14 mouse cellular contexts compared by ENCODE assay signal in the genomic region with DNA sequence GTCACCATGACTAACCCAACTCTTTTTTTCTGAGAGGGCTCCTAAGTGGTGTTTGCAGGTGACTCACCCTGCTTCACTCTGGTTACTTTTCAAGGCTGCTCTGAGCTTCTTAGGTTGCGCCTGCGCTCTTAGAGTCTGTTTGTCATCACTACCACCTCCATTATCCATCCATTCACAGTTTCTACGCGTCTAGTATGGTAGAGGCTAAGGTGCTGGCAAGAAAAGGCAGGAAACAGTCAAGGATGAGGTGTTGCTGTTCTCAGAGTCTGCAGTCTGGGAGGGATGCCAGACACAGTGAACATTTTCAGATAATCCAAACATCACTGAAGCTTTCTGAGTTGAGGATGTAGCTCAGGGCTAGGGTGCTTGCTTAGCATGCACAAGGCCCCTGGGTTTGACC. TPM values are rescaled to one million over a fixed set of nuclear protein-coding genes. Genes with fewer than 3 reads are reported as not detected.
DNase-seq lines count a peak whose midpoint lies in the region; ATAC-seq and TF ChIP-seq lines count a peak whose summit lies in the region.
"Had no signal": no experiment of that assay in that cellular context is flagged by ENCODE, and none has a peak within 500 bp of the region (broad histone marks: within the 10 kb centered on the region; RNA-seq: fewer than 3 reads in every experiment).

No protein-coding gene starts in this region.

- no peak for TF ChIP-seq CTCF in lung, embryonic 14.5 days (IDR thresholded peaks at IDR 0.05; ENCODE audit: low read depth)

- H3K4me2 ChIP-seq in embryonic facial prominence, embryonic 12.5 days (replicated peaks), result no peak overlapping the region
- no peak overlapping the region for H3K4me2 ChIP-seq in lung, embryonic 14.5 days
- H3K4me2 ChIP-seq in forebrain, embryonic 11.5 days (ENCODE audit: low read depth, low read length, severe bottlenecking), result no peak overlapping the region
- H3K4me2 ChIP-seq: forebrain, embryonic 12.5 days; limb, embryonic 15.5 days had no signal

- no peak for DNase-seq in embryonic facial prominence, embryonic 10.5 days (ENCODE audit: low spot score)
- DNase-seq in lung, embryonic 14.5 days, result peak; percentile 84
- DNase-seq in lung, postnatal 25 days (ENCODE audit: low spot score), result no peak
- peak; percentile 83 for DNase-seq in brain, adult 2 months (ENCODE audit: low read depth, low spot score)
- DNase-seq in right cerebral cortex, postnatal 25 days, result peak; percentile 48
- DNase-seq in forebrain, embryonic 11.5 days (ENCODE audit: low spot score), result no peak
- DNase-seq in liver, result no peak
- DNase-seq: cerebellum, adult 18-20 months; kidney, adult 11 months had no signal

- H3K4me1 ChIP-seq in embryonic facial prominence, embryonic 12.5 days, result peaks cover 13% of the 10 kb centered on the region; the same call in 1 of the 2 replicates
- peaks cover 32% of the 10 kb centered on the region for H3K4me1 ChIP-seq in embryonic facial prominence, embryonic 10.5 days
- H3K4me1 ChIP-seq in lung, embryonic 14.5 days (ENCODE audit: insufficient read depth), result no peaks in the 10 kb centered on the region
- H3K4me1 ChIP-seq in forebrain, embryonic 11.5 days (replicated peaks; ENCODE audit: control insufficient read depth, insufficient read depth, low read length), result peaks cover 3% of the 10 kb centered on the region; the same call in 1 of the 2 replicates
- H3K4me1 ChIP-seq: megakaryocyte, embryonic 14.5 days had no signal

- ATAC-seq in embryonic facial prominence, embryonic 12.5 days (ENCODE audit: insufficient number of reproducible peaks, insufficient read depth, low FRiP score, low TSS enrichment), result no peak
- peak; percentile 70 for ATAC-seq in lung, embryonic 14.5 days (ENCODE audit: insufficient read depth)
- no peak for ATAC-seq in forebrain, embryonic 11.5 days (replicated peaks; ENCODE audit: low FRiP score)

- 89% methylated on average over 4 of the region's 4 CpGs for WGBS in embryonic facial prominence, embryonic 12.5 days
- 89% methylated on average over 4 of the region's 4 CpGs for WGBS in embryonic facial prominence, embryonic 10.5 days
- 47% methylated on average over 4 of the region's 4 CpGs for WGBS in lung, embryonic 14.5 days
- 92% methylated on average over 4 of the region's 4 CpGs for WGBS in forebrain, embryonic 11.5 days

- H3K27me3 ChIP-seq in embryonic facial prominence, embryonic 12.5 days, result peaks cover 11% of the 10 kb centered on the region; the same call in 1 of the 2 replicates
- peaks cover 18% of the 10 kb centered on the region for H3K27me3 ChIP-seq in embryonic facial prominence, embryonic 10.5 days (replicated peaks; ENCODE audit: low read depth, poor library complexity, severe bottlenecking)
- H3K27me3 ChIP-seq in lung, embryonic 14.5 days (ENCODE audit: insufficient read depth, low read length), result 0 out of 2 replicates have a peak, but pooled peaks cover 8% of the 10 kb centered on the region
- H3K27me3 ChIP-seq in forebrain, embryonic 11.5 days (ENCODE audit: control insufficient read depth, insufficient read depth, low read length), result no peaks in the 10 kb centered on the region
- H3K27me3 ChIP-seq: limb, embryonic 15.5 days had no signal

- no peaks in the 10 kb centered on the region for H3K36me3 ChIP-seq in embryonic facial prominence, embryonic 12.5 days
- no peaks in the 10 kb centered on the region for H3K36me3 ChIP-seq in embryonic facial prominence, embryonic 10.5 days (replicated peaks)
- no peaks in the 10 kb centered on the region for H3K36me3 ChIP-seq in lung, embryonic 14.5 days (ENCODE audit: insufficient read depth)
- H3K36me3 ChIP-seq in forebrain, embryonic 11.5 days (ENCODE audit: control insufficient read depth, insufficient read depth, low read length), result no peaks in the 10 kb centered on the region
- H3K36me3 ChIP-seq: forebrain, embryonic 12.5 days; limb, embryonic 15.5 days had no signal

- peaks cover 8% of the 10 kb centered on the region for H3K9me3 ChIP-seq in embryonic facial prominence, embryonic 12.5 days
- peaks cover 6% of the 10 kb centered on the region; the same call in 1 of the 2 replicates for H3K9me3 ChIP-seq in embryonic facial prominence, embryonic 10.5 days
- H3K9me3 ChIP-seq in lung, embryonic 14.5 days (ENCODE audit: low read depth, low read length), result no peaks in the 10 kb centered on the region
- H3K9me3 ChIP-seq in forebrain, embryonic 11.5 days (ENCODE audit: control insufficient read depth, low read length), result no peaks in the 10 kb centered on the region
- H3K9me3 ChIP-seq: forebrain, embryonic 12.5 days; limb, embryonic 15.5 days had no signal

- no peak overlapping the region for H3K4me3 ChIP-seq in embryonic facial prominence, embryonic 12.5 days
- no peak overlapping the region for H3K4me3 ChIP-seq in embryonic facial prominence, embryonic 10.5 days
- no peak overlapping the region for H3K4me3 ChIP-seq in lung, embryonic 14.5 days (ENCODE audit: low read depth, low read length)
- H3K4me3 ChIP-seq in forebrain, embryonic 11.5 days (ENCODE audit: low read depth, low read length), result no peak overlapping the region
- H3K4me3 ChIP-seq: forebrain, embryonic 12.5 days; limb, embryonic 15.5 days; megakaryocyte, embryonic 14.5 days; myocyte had no signal

- H3K9ac ChIP-seq in embryonic facial prominence, embryonic 12.5 days, result no peak overlapping the region
- H3K9ac ChIP-seq in lung, embryonic 14.5 days, result no peak overlapping the region
- no peak overlapping the region for H3K9ac ChIP-seq in forebrain, embryonic 11.5 days (ENCODE audit: low read length)
- H3K9ac ChIP-seq: limb, embryonic 15.5 days had no signal

- H3K27ac ChIP-seq in embryonic facial prominence, embryonic 12.5 days, result 0 out of 2 replicates have a peak overlapping the region, but pooled peaks have one; percentile 14
- H3K27ac ChIP-seq in embryonic facial prominence, embryonic 10.5 days (replicated peaks), result no peak overlapping the region
- H3K27ac ChIP-seq in lung, embryonic 14.5 days (ENCODE audit: low read depth), result no peak overlapping the region
- H3K27ac ChIP-seq in forebrain, embryonic 11.5 days (ENCODE audit: low read depth, low read length), result no peak overlapping the region
- H3K27ac ChIP-seq: forebrain, embryonic 12.5 days; limb, embryonic 15.5 days had no signal

RNA-seq across cellular contexts. Expression of gene Sync, which starts 10.3 kb away (rescaled TPM):
- polyA plus RNA-seq in embryonic facial prominence, embryonic 12.5 days (2016; fragmentation: Nextera tagmentation; extraction: Ambion mirVana), result 1.1 and 1.2 TPM in 2 replicates
- 0.48 and 0.71 TPM in 2 replicates for polyA plus RNA-seq in embryonic facial prominence, embryonic 10.5 days (2016; fragmentation: Nextera tagmentation; extraction: Ambion mirVana)
- polyA plus RNA-seq in lung, embryonic 14.5 days (2014; fragmentation: Nextera tagmentation; extraction: Ambion mirVana), result 0.33 and 0.54 TPM in 2 replicates
- polyA plus RNA-seq in forebrain, embryonic 11.5 days (2014; fragmentation: Nextera tagmentation; extraction: Ambion mirVana), result 0.37 and 0.57 TPM in 2 replicates

RNA-seq across cellular contexts. Expression of gene C77080, which starts 36.5 kb away (rescaled TPM):
- polyA plus RNA-seq in embryonic facial prominence, embryonic 12.5 days (2016; fragmentation: Nextera tagmentation; extraction: Ambion mirVana), result 5.2 and 5.6 TPM in 2 replicates
- polyA plus RNA-seq in embryonic facial prominence, embryonic 10.5 days (2016; fragmentation: Nextera tagmentation; extraction: Ambion mirVana), result 3.3 and 3.5 TPM in 2 replicates
- polyA plus RNA-seq in lung, embryonic 14.5 days (2014; fragmentation: Nextera tagmentation; extraction: Ambion mirVana), result 2.8 and 3.2 TPM in 2 replicates
- polyA plus RNA-seq in forebrain, embryonic 11.5 days (2014; fragmentation: Nextera tagmentation; extraction: Ambion mirVana), result 4.7 and 4.8 TPM in 2 replicates

RNA-seq across cellular contexts. Expression of gene Rbbp4, which starts 37.4 kb away (rescaled TPM):
- 487 and 522 TPM in 2 replicates for polyA plus RNA-seq in embryonic facial prominence, embryonic 12.5 days (2016; fragmentation: Nextera tagmentation; extraction: Ambion mirVana)
- polyA plus RNA-seq in embryonic facial prominence, embryonic 10.5 days (2016; fragmentation: Nextera tagmentation; extraction: Ambion mirVana), result 546 and 560 TPM in 2 replicates
- 387 and 402 TPM in 2 replicates for polyA plus RNA-seq in lung, embryonic 14.5 days (2014; fragmentation: Nextera tagmentation; extraction: Ambion mirVana)
- 508 and 555 TPM in 2 replicates for polyA plus RNA-seq in forebrain, embryonic 11.5 days (2014; fragmentation: Nextera tagmentation; extraction: Ambion mirVana)

RNA-seq across cellular contexts. Expression of gene Zbtb8os, which starts 37.8 kb away (rescaled TPM):
- polyA plus RNA-seq in embryonic facial prominence, embryonic 12.5 days (2016; fragmentation: Nextera tagmentation; extraction: Ambion mirVana), result 38.9 and 43.7 TPM in 2 replicates
- polyA plus RNA-seq in embryonic facial prominence, embryonic 10.5 days (2016; fragmentation: Nextera tagmentation; extraction: Ambion mirVana), result 49.0 and 49.3 TPM in 2 replicates
- 49.2 and 51.6 TPM in 2 replicates for polyA plus RNA-seq in lung, embryonic 14.5 days (2014; fragmentation: Nextera tagmentation; extraction: Ambion mirVana)
- polyA plus RNA-seq in forebrain, embryonic 11.5 days (2014; fragmentation: Nextera tagmentation; extraction: Ambion mirVana), result 44.9 and 46.2 TPM in 2 replicates

Comparison
In these comparisons a context has a peak if more than half of its experiments do, and no peak if none do; other contexts are left out.
1. DNase-seq: peak in lung, embryonic 14.5 days (single experiment), brain, adult 2 months (single experiment) and right cerebral cortex, postnatal 25 days (single experiment); none in embryonic facial prominence, embryonic 10.5 days (single experiment), lung, postnatal 25 days (single experiment), forebrain, embryonic 11.5 days (single experiment) and liver (single experiment).